Mouse (Mus musculus) heart, postnatal 0 days (tissue): ENCODE results near the gene Rere.

Experiments
- CTCF ChIP-seq: IDR thresholded peaks from 2 replicates; pipeline ENCODE4 v1.5.1; 2016; ENCODE audit warnings: antibody characterized with exemption, control low read depth, low read depth
- EP300 ChIP-seq: IDR thresholded peaks from 2 replicates; pipeline ENCODE4 v1.6.1; 2016; ENCODE audit warnings: antibody characterized with exemption, low read depth

- TF ChIP-seq CTCF: no peak
- TF ChIP-seq EP300: no peak
These were observed 312.2 kb downstream of the Rere start for GRCm38 (mm10) chr4:150593473-150594217.
